Mouse (Mus musculus) forebrain, embryonic 13.5 days (tissue): ENCODE results near the gene Fam207a. TPM values are rescaled to one million over a fixed set of nuclear protein-coding genes. Genes with fewer than 3 reads are reported as not detected.
A peak's percentile ranks its signal among the peaks of the same experiment; 100 is the strongest.

ENCODE experiments used
- ATAC-seq: fragments of 200-750 bp; cut with Nextera tagmentation; 2 replicates; pipeline ENCODE4 v1.8.0; 2017
- H3K27ac ChIP-seq: fragments of 300-500 bp; sonication (generic); 2 replicates; pipeline ENCODE4 v1.5.1; 2015; ENCODE audit warnings: inconsistent platforms, mild to moderate bottlenecking, moderate library complexity
- H3K27me3 ChIP-seq: fragments of 300-500 bp; sonication (generic); 2 replicates; pipeline ENCODE4 v1.6.1; 2015; ENCODE audit warnings: mild to moderate bottlenecking, inconsistent platforms
- H3K36me3 ChIP-seq: fragments of 300-500 bp; sonication (generic); 2 replicates; pipeline ENCODE4 v1.6.1; 2015; ENCODE audit warnings: mild to moderate bottlenecking, inconsistent platforms; ENCODE audit not compliant: poor library complexity, severe bottlenecking
- H3K4me1 ChIP-seq: fragments of 300-500 bp; sonication (generic); 2 replicates; pipeline ENCODE4 v1.6.1; 2015; ENCODE audit warnings: inconsistent platforms
- H3K4me2 ChIP-seq: fragments of 300-500 bp; sonication (generic); 2 replicates; pipeline ENCODE4 v1.6.1; 2015; ENCODE audit warnings: inconsistent platforms, mild to moderate bottlenecking, moderate library complexity
- H3K4me3 ChIP-seq: fragments of 300-500 bp; sonication (generic); 2 replicates; pipeline ENCODE4 v1.5.1; 2015; ENCODE audit warnings: mild to moderate bottlenecking, inconsistent platforms
- H3K9ac ChIP-seq: fragments of 300-500 bp; sonication (generic); 2 replicates; pipeline ENCODE4 v1.6.1; 2015; ENCODE audit warnings: mild to moderate bottlenecking, inconsistent platforms
- H3K9me3 ChIP-seq: fragments of 300-500 bp; sonication (generic); replicated peaks from 2 replicates; pipeline ENCODE4 v1.6.1; 2016; ENCODE audit warnings: inconsistent platforms
- WGBS: fragments of 180-500 bp; shearing (Covaris S2); methylation state at CpG from one replicate; pipeline ENCODE4 v1.1.7; 2015; 5-methylcytosine and 5-hydroxymethylcytosine counted together
- polyA plus RNA-seq: library from polyadenylated mRNA; unstranded; fragments of >200 nt; fragmentation: Nextera tagmentation; extraction: Ambion mirVana; gene quantifications from 2 replicates; pipeline ENCODE4 v1.2.1, GENCODE M21; 2015

Gene Fam207a
- polyA plus RNA-seq, 1 experiment from 2014 or later, result 37.5 TPM

GRCm38 (mm10) chr10:77526488-77526887 lies 10.9 kb upstream of the Fam207a start:
- Histone ChIP-seq H3K9ac (no peak overlapping the region), H3K27me3 (no peaks in the 10 kb centered on the region), H3K36me3 (no peaks in the 10 kb centered on the region), H3K4me1 (peaks cover 9% of the 10 kb centered on the region; the same call in 1 of the 2 replicates), H3K27ac (no peak overlapping the region), H3K4me2 (no peak overlapping the region), H3K4me3 (no peak overlapping the region), H3K9me3 (no peaks in the 10 kb centered on the region)
- no peak for ATAC-seq
- WGBS, result 85% methylated on average over 2 of the region's 2 CpGs

DNA sequence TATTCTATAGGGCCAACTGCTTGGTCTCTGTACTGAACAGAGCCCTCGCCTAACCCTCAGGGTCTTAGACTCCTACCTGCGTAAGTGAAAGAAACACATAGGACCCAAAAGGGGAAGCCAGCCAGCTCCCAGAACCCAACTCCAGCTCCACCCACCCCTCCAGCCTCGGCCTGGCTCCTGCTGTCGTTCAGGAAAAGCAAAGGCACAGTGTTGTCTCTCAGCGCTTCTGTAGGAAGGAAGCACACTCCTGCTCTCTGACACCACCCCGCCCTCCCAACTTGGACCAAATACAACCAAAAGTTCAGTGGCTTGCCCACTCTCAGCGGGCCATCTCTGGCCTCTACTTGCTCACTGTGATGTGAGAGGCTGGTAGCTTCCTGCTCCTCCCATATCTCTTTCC lies 7.7 kb upstream of the Fam207a start:
- Histone ChIP-seq H3K36me3 (no peaks in the 10 kb centered on the region), H3K4me3 (no peak overlapping the region), H3K4me2 (no peak overlapping the region), H3K9me3 (no peaks in the 10 kb centered on the region), H3K27ac (no peak overlapping the region), H3K4me1 (peaks cover 9% of the 10 kb centered on the region; the same call in 1 of the 2 replicates), H3K9ac (no peak overlapping the region), H3K27me3 (no peaks in the 10 kb centered on the region)
- ATAC-seq, result no peak
- 79% methylated on average over 7 of the region's 7 CpGs for WGBS

DNA sequence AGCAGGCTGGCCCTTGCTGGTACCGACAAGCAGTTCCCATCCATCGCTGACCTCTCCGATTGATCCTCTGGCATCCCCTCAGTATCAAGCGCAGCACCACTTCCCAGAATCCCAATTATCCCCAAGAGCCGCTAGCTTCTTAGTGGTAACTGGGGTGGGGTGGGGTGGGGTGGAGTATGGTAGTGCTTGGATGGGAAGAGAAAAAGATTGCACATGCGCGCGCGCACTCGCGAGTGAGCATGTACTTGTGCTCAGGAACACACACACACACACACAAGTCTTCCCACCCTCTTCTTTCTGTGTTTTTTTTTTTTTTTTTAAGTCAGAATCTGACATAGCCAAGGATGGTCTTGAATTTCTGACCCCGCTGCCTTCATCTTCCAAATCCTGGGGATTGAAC lies 7.2 kb upstream of the Fam207a start:
- Histone ChIP-seq H3K9ac (peak overlapping the region; percentile 50), H3K27ac (no peak overlapping the region), H3K4me3 (peak overlapping the region; percentile 31), H3K36me3 (no peaks in the 10 kb centered on the region), H3K4me1 (peaks cover 9% of the 10 kb centered on the region; the same call in 1 of the 2 replicates), H3K9me3 (no peaks in the 10 kb centered on the region), H3K4me2 (peak overlapping the region; percentile 59), H3K27me3 (no peaks in the 10 kb centered on the region)
- 50% methylated on average over 12 of the region's 12 CpGs for WGBS
- ATAC-seq, result no peak

GRCm38 (mm10) chr10:77522021-77522731 lies 6.6 kb upstream of the Fam207a start:
- Histone ChIP-seq H3K9ac (peak overlapping the region; percentile 50), H3K4me1 (peaks cover 9% of the 10 kb centered on the region; the same call in 1 of the 2 replicates), H3K27me3 (no peaks in the 10 kb centered on the region), H3K36me3 (no peaks in the 10 kb centered on the region), H3K4me2 (peak overlapping the region; percentile 59), H3K4me3 (peak overlapping the region; percentile 31), H3K27ac (no peak overlapping the region), H3K9me3 (no peaks in the 10 kb centered on the region)
- ATAC-seq, result no peak
- WGBS, result 10% methylated on average over 18 of the region's 18 CpGs

GRCm38 (mm10) chr10:77520497-77520896 lies 4.9 kb upstream of the Fam207a start:
- Histone ChIP-seq H3K4me1 (peaks cover 17% of the 10 kb centered on the region), H3K27ac (no peak overlapping the region), H3K9ac (no peak overlapping the region), H3K36me3 (no peaks in the 10 kb centered on the region), H3K9me3 (no peaks in the 10 kb centered on the region), H3K27me3 (no peaks in the 10 kb centered on the region), H3K4me2 (no peak overlapping the region), H3K4me3 (no peak overlapping the region)
- ATAC-seq, result no peak
- WGBS, result 90% methylated on average over 5 of the region's 5 CpGs

GRCm38 (mm10) chr10:77519191-77519590 lies 3.6 kb upstream of the Fam207a start:
- H3K27me3 ChIP-seq, result no peaks in the 10 kb centered on the region
- H3K4me2 ChIP-seq, result no peak overlapping the region
- H3K4me3 ChIP-seq, result no peak overlapping the region
- H3K36me3 ChIP-seq, result peaks cover 3% of the 10 kb centered on the region; the same call in 1 of the 2 replicates
- H3K27ac ChIP-seq, result no peak overlapping the region
- H3K9ac ChIP-seq, result no peak overlapping the region
- H3K9me3 ChIP-seq, result no peaks in the 10 kb centered on the region
- peaks cover 27% of the 10 kb centered on the region for H3K4me1 ChIP-seq
- 88% methylated on average over 3 of the region's 3 CpGs for WGBS
- ATAC-seq, result no peak

DNA sequence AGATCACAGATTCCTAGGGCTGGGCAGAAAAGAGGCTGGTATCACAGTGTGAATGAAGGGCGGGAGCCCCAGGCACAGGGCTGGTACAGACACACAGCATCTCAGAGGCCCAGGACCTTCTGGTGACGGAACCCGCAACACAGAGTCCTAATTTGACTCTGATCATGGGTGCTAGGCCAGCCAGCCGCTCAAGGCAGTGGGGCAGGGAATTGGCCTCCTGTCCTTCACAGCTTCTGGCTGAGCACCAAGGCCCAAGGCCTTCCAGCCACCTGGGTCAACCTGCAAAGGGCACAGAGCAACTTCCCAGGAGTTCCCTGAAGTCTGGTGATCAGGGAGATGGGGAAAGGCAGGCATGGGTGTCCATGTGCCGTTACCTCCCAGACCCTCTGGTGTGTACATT lies 2.2 kb upstream of the Fam207a start:
- peaks cover 29% of the 10 kb centered on the region for H3K4me1 ChIP-seq
- ATAC-seq, result no peak
- no peak overlapping the region for H3K4me2 ChIP-seq
- H3K9ac ChIP-seq, result no peak overlapping the region
- no peaks in the 10 kb centered on the region for H3K9me3 ChIP-seq
- H3K27ac ChIP-seq, result no peak overlapping the region
- no peak overlapping the region for H3K4me3 ChIP-seq
- WGBS, result 93% methylated on average over 5 of the region's 5 CpGs
- peaks cover 16% of the 10 kb centered on the region for H3K36me3 ChIP-seq
- no peaks in the 10 kb centered on the region for H3K27me3 ChIP-seq

DNA sequence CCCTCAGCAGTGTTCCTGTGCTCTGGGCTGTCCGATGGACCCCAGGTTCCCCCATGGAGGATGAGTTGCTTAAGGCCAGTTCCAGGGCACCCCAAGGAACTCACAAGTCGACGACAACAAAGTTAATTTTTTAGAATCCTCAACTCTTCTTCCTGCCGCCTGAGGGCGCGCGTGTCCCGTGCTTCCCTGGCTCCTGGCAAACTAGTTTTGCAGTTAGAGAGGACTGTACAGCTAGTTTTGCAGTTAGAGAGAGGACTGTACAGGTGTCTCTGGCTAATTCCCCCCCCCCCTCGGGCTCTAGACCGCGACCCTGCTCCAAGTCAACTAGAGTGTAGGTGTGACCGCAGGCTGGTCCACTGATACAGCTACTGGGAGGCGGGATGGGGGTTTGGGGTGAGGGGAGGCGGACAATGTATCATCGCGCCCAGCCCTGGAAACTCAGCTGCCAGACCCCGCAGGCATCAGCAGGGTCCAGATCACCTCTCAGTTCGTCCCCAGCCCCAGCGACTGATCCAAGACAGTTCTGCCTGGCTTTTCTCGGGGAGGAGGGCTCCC lies 1.6 kb upstream of the Fam207a start:
- peaks cover 23% of the 10 kb centered on the region for H3K4me1 ChIP-seq
- H3K27me3 ChIP-seq, result no peaks in the 10 kb centered on the region
- peaks cover 23% of the 10 kb centered on the region for H3K36me3 ChIP-seq
- no peak overlapping the region for H3K9ac ChIP-seq
- WGBS, result 20% methylated on average over 20 of the region's 20 CpGs
- H3K9me3 ChIP-seq, result no peaks in the 10 kb centered on the region
- H3K4me3 ChIP-seq, result no peak overlapping the region
- no peak overlapping the region for H3K27ac ChIP-seq
- ATAC-seq, result peak; percentile 17; the same call in 1 of the 2 replicates
- peak overlapping the region; percentile 89; the same call in 1 of the 2 replicates for H3K4me2 ChIP-seq

GRCm38 (mm10) chr10:77516379-77516951 lies 880 bp upstream of the Fam207a start:
- H3K36me3 ChIP-seq, result peaks cover 30% of the 10 kb centered on the region
- H3K9me3 ChIP-seq, result no peaks in the 10 kb centered on the region
- no peak for ATAC-seq
- peak overlapping the region; percentile 89 for H3K4me2 ChIP-seq
- peak overlapping the region; percentile 94 for H3K4me3 ChIP-seq
- H3K27me3 ChIP-seq, result no peaks in the 10 kb centered on the region
- H3K27ac ChIP-seq, result peak overlapping the region; percentile 31; the same call in 1 of the 2 replicates
- 43% methylated on average over 14 of the region's 14 CpGs for WGBS
- H3K4me1 ChIP-seq, result peaks cover 21% of the 10 kb centered on the region
- peak overlapping the region; percentile 91 for H3K9ac ChIP-seq

GRCm38 (mm10) chr10:77510225-77510982 lies 5.2 kb downstream of the Fam207a start:
- WGBS, result 84% methylated on average over 15 of the region's 15 CpGs
- Histone ChIP-seq H3K4me3 (no peak overlapping the region), H3K36me3 (peaks cover 84% of the 10 kb centered on the region), H3K27ac (no peak overlapping the region), H3K4me1 (peaks cover 17% of the 10 kb centered on the region), H3K27me3 (no peaks in the 10 kb centered on the region), H3K4me2 (no peak overlapping the region), H3K9me3 (no peaks in the 10 kb centered on the region), H3K9ac (peak overlapping the region; percentile 8; the same call in 1 of the 2 replicates)
- ATAC-seq, result no peak

DNA sequence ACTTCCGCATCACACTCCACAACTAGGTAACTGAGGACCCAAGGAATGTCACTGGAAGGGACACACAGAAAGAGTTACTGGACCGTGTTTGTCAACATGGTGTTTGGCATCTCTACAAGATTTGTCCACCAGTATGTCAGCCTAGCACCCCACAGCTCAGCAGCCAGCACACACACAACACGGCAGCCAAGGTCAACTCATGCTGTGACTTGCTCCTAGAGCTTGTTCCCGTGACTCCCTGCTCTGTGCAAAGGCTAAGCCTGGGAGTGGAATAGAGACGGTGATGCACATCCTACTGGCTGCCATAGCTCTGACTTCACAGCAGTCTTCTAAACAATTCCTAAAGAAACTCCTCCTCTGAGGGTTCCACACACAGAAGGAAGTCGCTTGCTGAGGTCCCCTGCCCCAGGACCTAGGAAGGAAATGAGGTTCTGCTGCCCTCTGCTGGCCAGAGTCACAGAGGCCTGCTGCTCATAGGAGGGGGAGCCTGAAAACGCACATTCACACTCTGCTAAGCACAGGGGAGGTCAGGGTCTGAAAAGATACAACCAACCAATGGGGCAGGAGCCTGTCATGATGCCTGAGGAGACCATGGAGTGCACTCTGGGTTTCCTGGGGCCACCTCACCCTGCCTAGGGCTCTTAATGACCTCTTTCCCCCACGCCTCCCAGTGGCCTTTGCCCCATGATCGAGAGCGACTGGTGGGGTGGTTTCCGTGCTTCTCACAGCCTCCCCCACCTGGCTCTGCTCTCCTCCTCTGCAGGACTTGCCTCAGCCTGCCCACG lies 6.0 kb downstream of the Fam207a start:
- Histone ChIP-seq H3K9me3 (no peaks in the 10 kb centered on the region), H3K4me1 (peaks cover 11% of the 10 kb centered on the region), H3K27ac (no peak overlapping the region), H3K4me3 (no peak overlapping the region), H3K4me2 (no peak overlapping the region), H3K9ac (no peak overlapping the region; the same call in 1 of the 2 replicates), H3K27me3 (no peaks in the 10 kb centered on the region), H3K36me3 (peaks cover 89% of the 10 kb centered on the region)
- peak; percentile 87 for ATAC-seq
- WGBS, result 47% methylated on average over 12 of the region's 12 CpGs
